Mouse (Mus musculus): Measurements from ENCODE around the gene Pbx4. TPM values are rescaled to one million over a fixed set of nuclear protein-coding genes. Genes with fewer than 3 reads are reported as not detected.

Gene Pbx4
- polyA plus RNA-seq, 1 experiment from 2014 or later = 65.7 TPM

- Histone ChIP-seq H3K4me2 (ENCODE audit: low read length) (no peak overlapping the region), H3K27me3 (ENCODE audit: control insufficient read depth, insufficient read depth, low read depth, low read length) (no peaks in the 10 kb centered on the region), H3K4me1 (ENCODE audit: control insufficient read depth, insufficient read depth, low read length) (no peaks in the 10 kb centered on the region), H3K9me3 (replicated peaks; ENCODE audit: control insufficient read depth, low read length, poor library complexity, severe bottlenecking) (no peaks in the 10 kb centered on the region), H3K9ac (ENCODE audit: low read depth, low read length) (no peak overlapping the region), H3K4me3 (ENCODE audit: low read depth, low read length) (no peak overlapping the region), H3K27ac (ENCODE audit: low read length) (no peak overlapping the region), H3K36me3 (ENCODE audit: control insufficient read depth, insufficient read depth, low read length) (peaks cover 6% of the 10 kb centered on the region)
- no peak for ATAC-seq
- 52% methylated on average over 4 of the region's 4 CpGs for WGBS
Measured at GRCm38 (mm10) chr8:69860807-69861206, 28.5 kb downstream of the Pbx4 start.

GRCm38 (mm10) chr8:69861251-69861650, 29.0 kb downstream of the Pbx4 start:
- H3K4me2 ChIP-seq (ENCODE audit: low read length) = no peak overlapping the region
- no peaks in the 10 kb centered on the region for H3K4me1 ChIP-seq (ENCODE audit: control insufficient read depth, insufficient read depth, low read length)
- no peak overlapping the region for H3K4me3 ChIP-seq (ENCODE audit: low read depth, low read length)
- WGBS = 80% methylated on average over 2 of the region's 2 CpGs
- no peak overlapping the region for H3K27ac ChIP-seq (ENCODE audit: low read length)
- H3K9me3 ChIP-seq (replicated peaks; ENCODE audit: control insufficient read depth, low read length, poor library complexity, severe bottlenecking) = no peaks in the 10 kb centered on the region
- H3K9ac ChIP-seq (ENCODE audit: low read depth, low read length) = no peak overlapping the region
- no peak for ATAC-seq
- peaks cover 6% of the 10 kb centered on the region for H3K36me3 ChIP-seq (ENCODE audit: control insufficient read depth, insufficient read depth, low read length)
- H3K27me3 ChIP-seq (ENCODE audit: control insufficient read depth, insufficient read depth, low read depth, low read length) = no peaks in the 10 kb centered on the region

- 92% methylated on average over 5 of the region's 5 CpGs for WGBS
- ATAC-seq = no peak
Measured at GRCm38 (mm10) chr8:69863387-69864020, 31.2 kb downstream of the Pbx4 start.

GRCm38 (mm10) chr8:69864180-69864579, 31.9 kb downstream of the Pbx4 start:
- H3K4me2 ChIP-seq (ENCODE audit: low read length) = no peak overlapping the region
- no peaks in the 10 kb centered on the region for H3K27me3 ChIP-seq (ENCODE audit: control insufficient read depth, insufficient read depth, low read depth, low read length)
- H3K9me3 ChIP-seq (replicated peaks; ENCODE audit: control insufficient read depth, low read length, poor library complexity, severe bottlenecking) = no peaks in the 10 kb centered on the region
- H3K4me1 ChIP-seq (ENCODE audit: control insufficient read depth, insufficient read depth, low read length) = no peaks in the 10 kb centered on the region
- H3K4me3 ChIP-seq (ENCODE audit: low read depth, low read length) = no peak overlapping the region
- no peak overlapping the region for H3K9ac ChIP-seq (ENCODE audit: low read depth, low read length)
- no peak overlapping the region for H3K27ac ChIP-seq (ENCODE audit: low read length)
- ATAC-seq = no peak
- 86% methylated on average over 5 of the region's 5 CpGs for WGBS
- peaks cover 6% of the 10 kb centered on the region for H3K36me3 ChIP-seq (ENCODE audit: control insufficient read depth, insufficient read depth, low read length)

More at GRCm38 (mm10) chr8:69863387-69864020, 31.2 kb downstream of the Pbx4 start:
- Histone ChIP-seq H3K27ac (ENCODE audit: low read length) (no peak overlapping the region), H3K9me3 (replicated peaks; ENCODE audit: control insufficient read depth, low read length, poor library complexity, severe bottlenecking) (no peaks in the 10 kb centered on the region), H3K4me3 (ENCODE audit: low read depth, low read length) (no peak overlapping the region), H3K4me1 (ENCODE audit: control insufficient read depth, insufficient read depth, low read length) (no peaks in the 10 kb centered on the region), H3K27me3 (ENCODE audit: control insufficient read depth, insufficient read depth, low read depth, low read length) (no peaks in the 10 kb centered on the region), H3K4me2 (ENCODE audit: low read length) (no peak overlapping the region), H3K9ac (ENCODE audit: low read depth, low read length) (no peak overlapping the region), H3K36me3 (ENCODE audit: control insufficient read depth, insufficient read depth, low read length) (peaks cover 6% of the 10 kb centered on the region)

- WGBS = 87% methylated on average over 5 of the region's 5 CpGs
- Histone ChIP-seq H3K9ac (ENCODE audit: low read depth, low read length) (no peak overlapping the region), H3K4me3 (ENCODE audit: low read depth, low read length) (no peak overlapping the region), H3K4me1 (ENCODE audit: control insufficient read depth, insufficient read depth, low read length) (no peaks in the 10 kb centered on the region), H3K9me3 (replicated peaks; ENCODE audit: control insufficient read depth, low read length, poor library complexity, severe bottlenecking) (no peaks in the 10 kb centered on the region), H3K27ac (ENCODE audit: low read length) (no peak overlapping the region), H3K27me3 (ENCODE audit: control insufficient read depth, insufficient read depth, low read depth, low read length) (no peaks in the 10 kb centered on the region), H3K36me3 (ENCODE audit: control insufficient read depth, insufficient read depth, low read length) (no peaks in the 10 kb centered on the region), H3K4me2 (ENCODE audit: low read length) (no peak overlapping the region)
- ATAC-seq = no peak
Measured at GRCm38 (mm10) chr8:69867696-69868326, 35.5 kb downstream of the Pbx4 start.

GRCm38 (mm10) chr8:69870003-69870765, 37.9 kb downstream of the Pbx4 start:
- Histone ChIP-seq H3K36me3 (ENCODE audit: control insufficient read depth, insufficient read depth, low read length) (no peaks in the 10 kb centered on the region), H3K27ac (ENCODE audit: low read length) (no peak overlapping the region), H3K4me3 (ENCODE audit: low read depth, low read length) (no peak overlapping the region), H3K4me1 (ENCODE audit: control insufficient read depth, insufficient read depth, low read length) (no peaks in the 10 kb centered on the region), H3K9me3 (replicated peaks; ENCODE audit: control insufficient read depth, low read length, poor library complexity, severe bottlenecking) (no peaks in the 10 kb centered on the region), H3K4me2 (ENCODE audit: low read length) (no peak overlapping the region), H3K27me3 (ENCODE audit: control insufficient read depth, insufficient read depth, low read depth, low read length) (no peaks in the 10 kb centered on the region), H3K9ac (ENCODE audit: low read depth, low read length) (no peak overlapping the region)
- WGBS = 86% methylated on average over 11 of the region's 11 CpGs
- no peak for ATAC-seq

- Histone ChIP-seq H3K27ac (ENCODE audit: low read length) (no peak overlapping the region), H3K27me3 (ENCODE audit: control insufficient read depth, insufficient read depth, low read depth, low read length) (no peaks in the 10 kb centered on the region), H3K4me1 (ENCODE audit: control insufficient read depth, insufficient read depth, low read length) (no peaks in the 10 kb centered on the region), H3K9me3 (replicated peaks; ENCODE audit: control insufficient read depth, low read length, poor library complexity, severe bottlenecking) (no peaks in the 10 kb centered on the region), H3K4me3 (ENCODE audit: low read depth, low read length) (no peak overlapping the region), H3K36me3 (ENCODE audit: control insufficient read depth, insufficient read depth, low read length) (no peaks in the 10 kb centered on the region), H3K9ac (ENCODE audit: low read depth, low read length) (no peak overlapping the region), H3K4me2 (ENCODE audit: low read length) (no peak overlapping the region)
- no peak for ATAC-seq
- WGBS = 93% methylated on average over 6 of the region's 6 CpGs
Measured at GRCm38 (mm10) chr8:69870907-69871306, 38.6 kb downstream of the Pbx4 start.

GRCm38 (mm10) chr8:69874155-69874554, 41.9 kb downstream of the Pbx4 start:
- H3K4me2 ChIP-seq (ENCODE audit: low read length) = no peak overlapping the region
- no peaks in the 10 kb centered on the region for H3K9me3 ChIP-seq (replicated peaks; ENCODE audit: control insufficient read depth, low read length, poor library complexity, severe bottlenecking)
- H3K27me3 ChIP-seq (ENCODE audit: control insufficient read depth, insufficient read depth, low read depth, low read length) = peaks cover 2% of the 10 kb centered on the region
- no peaks in the 10 kb centered on the region for H3K36me3 ChIP-seq (ENCODE audit: control insufficient read depth, insufficient read depth, low read length)
- no peak overlapping the region for H3K4me3 ChIP-seq (ENCODE audit: low read depth, low read length)
- 12% methylated on average over 9 of the region's 9 CpGs for WGBS
- no peaks in the 10 kb centered on the region for H3K4me1 ChIP-seq (ENCODE audit: control insufficient read depth, insufficient read depth, low read length)
- no peak overlapping the region for H3K27ac ChIP-seq (ENCODE audit: low read length)
- H3K9ac ChIP-seq (ENCODE audit: low read depth, low read length) = no peak overlapping the region
- ATAC-seq = no peak

- WGBS = 85% methylated on average over 13 of the region's 13 CpGs
- H3K9ac ChIP-seq (ENCODE audit: low read depth, low read length) = no peak overlapping the region
- no peak overlapping the region for H3K4me2 ChIP-seq (ENCODE audit: low read length)
- peaks cover 5% of the 10 kb centered on the region for H3K27me3 ChIP-seq (ENCODE audit: control insufficient read depth, insufficient read depth, low read depth, low read length)
- no peaks in the 10 kb centered on the region for H3K9me3 ChIP-seq (replicated peaks; ENCODE audit: control insufficient read depth, low read length, poor library complexity, severe bottlenecking)
- H3K27ac ChIP-seq (ENCODE audit: low read length) = no peak overlapping the region
- no peaks in the 10 kb centered on the region; the same call in 1 of the 2 replicates for H3K4me1 ChIP-seq (ENCODE audit: control insufficient read depth, insufficient read depth, low read length)
- ATAC-seq = no peak
- H3K4me3 ChIP-seq (ENCODE audit: low read depth, low read length) = no peak overlapping the region
- H3K36me3 ChIP-seq (ENCODE audit: control insufficient read depth, insufficient read depth, low read length) = no peaks in the 10 kb centered on the region
Measured at GRCm38 (mm10) chr8:69874654-69875053, 42.4 kb downstream of the Pbx4 start.
